Mouse (Mus musculus): ENCODE measurements around the gene Lrrc4c.

DNA sequence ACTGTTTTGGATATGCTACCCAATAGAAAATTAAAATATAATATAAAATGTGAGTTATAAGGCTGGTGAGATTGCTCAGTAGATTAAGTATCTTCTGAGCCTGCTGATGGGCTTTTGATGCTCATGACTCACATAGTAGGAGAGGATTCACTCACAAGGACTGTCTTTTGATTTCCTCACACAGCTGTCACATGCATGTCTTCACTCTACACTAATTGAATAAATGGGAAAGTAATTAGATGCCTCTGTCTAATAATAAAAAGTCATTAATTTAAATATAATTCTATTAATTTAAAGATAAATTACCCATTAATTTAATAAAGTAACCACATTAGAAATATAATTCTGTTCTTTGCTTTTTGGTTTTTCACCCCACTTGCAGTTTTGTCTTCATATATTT is 718.4 kb downstream of the Lrrc4c start:
- TF ChIP-seq GATA1 (IDR thresholded peaks at IDR 0.05; ENCODE audit: borderline replicate concordance, low read length) (no peak), FLI1 (IDR thresholded peaks at IDR 0.05; ENCODE audit: low read length) (no peak)
